Mouse (Mus musculus) large intestine, adult 2 months (tissue): ENCODE measurements around the gene Cmip. TPM values are rescaled to one million over a fixed set of nuclear protein-coding genes. Genes with fewer than 3 reads are reported as not detected.
A peak's percentile ranks its signal among the peaks of the same experiment; 100 is the strongest.

ENCODE experiments used
- DNase-seq: peaks from one replicate; pipeline ENCODE4 v3.0.0-alpha.2; 2012; ENCODE audit warnings: low read depth, low spot score
- WGBS: fragments of 180-500 bp; shearing (Covaris S2); methylation state at CpG from one replicate; pipeline ENCODE4 v1.1.7; 2018; 5-methylcytosine and 5-hydroxymethylcytosine counted together
- polyA plus RNA-seq: library from polyadenylated mRNA; depleted of rRNA; stranded (reverse); fragments of >200 nt; gene quantifications from 2 replicates; pipeline ENCODE4 v1.2.3, GENCODE M21; 2012; rRNA removed

The Cmip gene
- 54.0 and 82.1 TPM in 2 replicates for polyA plus RNA-seq

- WGBS: under 1% methylated on average over 65 of the region's 65 CpGs
- DNase-seq: no peak
Measured at GRCm38 (mm10) chr8:117257029-117257820, at the start of gene Cmip. Cmip (plus strand) TSS chr8:117257064.

DNA sequence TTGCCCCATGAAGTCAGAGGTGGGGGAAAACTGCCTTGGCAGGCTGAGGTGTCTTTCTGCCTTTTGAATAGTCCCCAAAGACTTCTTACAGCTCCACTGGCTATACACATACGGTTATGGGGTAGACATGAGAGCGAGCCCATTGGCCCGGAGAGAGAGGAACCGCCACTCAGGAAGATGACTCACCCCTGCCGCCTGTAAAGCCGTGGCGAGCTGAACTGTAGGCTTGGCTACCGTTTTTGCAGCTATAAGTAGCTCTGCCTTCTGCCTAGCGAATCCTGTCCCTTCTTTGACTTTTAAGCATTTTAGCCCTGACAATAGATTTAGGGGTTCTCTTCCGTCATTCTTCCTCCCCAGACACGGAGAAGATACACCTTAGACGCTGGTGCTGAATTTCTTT is 47.7 kb upstream of the Cmip start:
- DNase-seq: no peak
- WGBS: 78% methylated on average over 12 of the region's 12 CpGs

GRCm38 (mm10) chr8:117212100-117212499 is 44.8 kb upstream of the Cmip start:
- 82% methylated on average over 11 of the region's 11 CpGs for WGBS
- DNase-seq: no peak

DNA sequence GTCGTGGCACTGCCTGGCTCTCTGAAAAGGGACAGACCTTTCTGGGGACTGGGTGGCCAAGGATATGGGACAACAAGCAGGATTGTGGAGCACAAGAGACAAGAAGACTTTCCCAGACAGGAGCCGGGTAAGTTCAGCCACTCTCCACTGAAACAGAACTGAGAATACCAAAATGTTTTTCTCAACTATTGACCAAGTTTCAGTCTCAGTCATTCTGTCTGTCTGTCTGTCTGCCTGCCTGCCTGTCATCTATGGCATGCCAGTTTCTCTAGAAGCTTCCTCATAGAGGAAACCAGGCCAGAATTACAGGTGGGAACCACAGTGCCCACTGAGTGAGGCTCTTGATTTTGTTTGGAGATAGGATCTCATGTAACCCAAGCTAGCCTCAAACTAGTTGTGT is 39.1 kb upstream of the Cmip start:
- no peak for DNase-seq
- WGBS: 88% methylated on average over 2 of the region's 2 CpGs

- no peak for DNase-seq
- 39% methylated on average over 6 of the region's 6 CpGs for WGBS
Measured at GRCm38 (mm10) chr8:117222396-117222795, 34.5 kb upstream of the Cmip start.

DNA sequence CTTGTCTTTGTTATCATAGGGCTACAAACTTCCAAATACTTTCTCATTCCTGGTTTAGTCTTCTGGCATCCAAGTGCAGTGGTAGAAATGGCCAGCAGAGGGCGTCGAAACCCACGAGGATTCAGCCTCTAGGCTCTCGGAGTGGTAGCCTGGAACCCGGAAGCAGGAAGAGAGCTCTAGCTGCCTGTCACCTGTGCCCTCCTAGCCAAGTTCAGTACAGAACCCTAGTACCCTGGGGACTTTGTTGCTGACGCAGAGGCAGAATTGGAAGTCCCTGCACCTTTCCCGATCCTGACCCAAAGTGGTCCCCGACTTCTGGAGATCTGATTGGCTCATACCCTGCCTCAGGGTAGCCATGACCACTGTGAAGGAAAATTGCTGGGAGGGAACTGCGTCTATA is 32.2 kb upstream of the Cmip start:
- 6% methylated on average over 9 of the region's 9 CpGs for WGBS
- peak; percentile 75 for DNase-seq

GRCm38 (mm10) chr8:117226306-117226705 is 30.6 kb upstream of the Cmip start:
- WGBS: 84% methylated on average over 12 of the region's 12 CpGs
- no peak for DNase-seq

- no peak for DNase-seq
- 75% methylated on average over 2 of the region's 2 CpGs for WGBS
Measured at GRCm38 (mm10) chr8:117227339-117227738, 29.5 kb upstream of the Cmip start.

DNA sequence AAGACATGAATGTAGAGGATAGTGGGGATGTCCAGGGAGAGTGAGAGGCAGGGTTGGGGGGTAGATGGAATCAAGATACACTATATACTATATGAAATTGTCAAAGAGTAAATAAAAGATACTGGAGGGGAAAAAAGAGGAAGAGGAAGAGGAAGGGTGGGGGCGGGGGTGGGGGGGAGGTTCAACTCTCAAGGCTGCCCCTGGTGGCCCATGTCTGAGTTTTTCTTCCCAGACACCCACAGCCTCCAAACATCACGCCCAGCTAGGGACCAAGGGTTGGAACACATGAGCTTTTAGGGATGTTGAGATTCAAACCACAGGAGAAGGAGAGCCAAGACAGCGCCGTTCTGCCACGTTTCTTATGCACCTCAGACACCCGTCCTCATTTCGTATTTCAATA is 23.7 kb upstream of the Cmip start:
- no peak for DNase-seq
- WGBS: 87% methylated on average over 7 of the region's 7 CpGs

DNA sequence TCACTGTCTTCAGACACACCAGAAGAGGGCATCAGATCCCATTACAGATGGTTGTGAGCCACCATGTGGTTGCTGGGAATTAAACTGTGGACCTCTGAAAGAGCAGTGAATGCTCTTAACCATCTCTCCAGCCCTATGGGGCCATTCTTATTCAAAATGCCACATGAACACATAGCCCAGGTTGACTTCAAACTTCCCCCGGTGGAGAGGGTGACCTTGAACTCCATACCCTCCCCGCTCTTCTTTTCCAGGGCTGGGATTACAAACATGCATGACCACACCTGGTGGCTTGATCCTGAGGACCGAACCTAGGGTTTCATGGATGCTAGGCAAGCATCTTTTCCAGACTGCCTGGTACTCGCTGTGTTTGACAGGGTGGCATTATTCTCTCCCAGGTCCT is 20.3 kb upstream of the Cmip start:
- no peak for DNase-seq
- WGBS: 95% methylated on average over 4 of the region's 4 CpGs

GRCm38 (mm10) chr8:117240326-117240725 is 16.5 kb upstream of the Cmip start:
- WGBS: 71% methylated on average over 5 of the region's 5 CpGs
- DNase-seq: no peak

- no peak for DNase-seq
- 80% methylated on average over 5 of the region's 5 CpGs for WGBS
Measured at GRCm38 (mm10) chr8:117240841-117241494, 15.9 kb upstream of the Cmip start.

DNA sequence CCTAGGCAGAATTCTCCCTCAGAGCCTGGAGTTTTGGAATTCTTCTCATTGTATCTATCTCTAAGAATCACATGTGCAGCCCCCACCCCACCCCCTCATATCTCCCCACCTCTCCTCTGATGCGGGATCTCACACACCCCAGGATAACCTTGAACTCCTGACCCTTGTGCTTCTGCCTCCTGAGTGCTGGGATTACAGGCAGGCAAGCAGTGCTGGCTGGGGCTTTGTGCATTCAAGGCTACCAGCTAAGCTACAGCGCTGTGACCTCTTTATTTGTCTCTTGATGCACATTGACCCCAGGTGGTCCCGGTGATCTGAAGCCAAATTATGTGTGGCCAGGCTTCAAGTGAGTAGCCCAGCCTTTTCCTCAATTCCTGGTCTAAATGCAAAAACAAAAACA is 15.0 kb upstream of the Cmip start:
- WGBS: 42% methylated on average over 3 of the region's 3 CpGs
- DNase-seq: no peak

DNA sequence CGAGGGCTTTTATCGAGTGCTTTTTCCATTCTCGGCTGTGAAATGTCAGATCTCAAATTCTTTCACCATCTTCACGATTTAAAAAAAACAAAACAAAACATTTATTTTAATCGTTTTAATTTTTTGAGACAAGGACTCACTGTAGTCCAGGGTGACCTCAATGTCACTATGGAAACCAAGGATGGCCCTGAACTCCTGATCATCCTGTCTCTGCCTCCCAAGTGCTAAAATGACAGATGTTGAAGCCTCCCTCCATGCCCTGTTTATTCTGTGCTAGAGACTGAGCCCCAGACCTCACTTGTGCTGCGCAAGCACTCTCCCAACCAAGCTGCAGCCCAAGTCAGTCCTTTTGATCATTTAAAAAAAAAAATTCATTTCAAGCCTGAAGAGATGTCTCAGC is 14.6 kb upstream of the Cmip start:
- WGBS: 75% methylated on average over 6 of the region's 6 CpGs
- DNase-seq: no peak

- WGBS: 70% methylated on average over 6 of the region's 6 CpGs
- no peak for DNase-seq
Measured at GRCm38 (mm10) chr8:117244601-117245000, 12.3 kb upstream of the Cmip start.

GRCm38 (mm10) chr8:117248341-117248740 is 8.5 kb upstream of the Cmip start:
- WGBS: 71% methylated on average over 11 of the region's 11 CpGs
- DNase-seq: no peak

DNA sequence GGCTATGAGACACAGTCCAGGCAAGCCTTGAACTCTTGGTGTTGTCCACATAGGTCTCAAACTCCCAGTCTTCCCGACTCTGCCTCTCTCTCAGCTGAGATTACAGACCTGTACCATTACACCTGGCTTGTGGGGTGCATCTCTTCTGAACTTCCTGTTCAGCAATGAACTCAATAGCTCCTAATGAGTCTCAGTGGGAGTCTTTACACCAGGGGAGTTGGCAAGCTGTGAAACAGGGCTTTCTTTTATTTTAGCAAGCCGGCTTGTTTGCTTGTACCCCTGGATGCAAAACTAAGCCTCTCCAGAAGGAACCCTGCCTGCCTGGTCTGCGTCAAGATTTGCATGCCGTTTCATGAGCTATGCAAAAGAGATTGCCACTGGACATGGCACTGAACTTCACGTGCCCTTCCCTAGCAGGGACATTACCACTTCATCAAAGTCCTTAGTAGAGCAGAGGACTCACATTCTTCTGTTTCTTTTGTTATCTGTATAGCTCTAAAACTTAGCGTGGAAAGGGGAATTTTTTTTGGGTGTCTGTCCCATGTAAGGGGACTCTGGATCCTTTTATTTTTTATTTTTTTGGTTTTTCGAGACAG is 5.7 kb upstream of the Cmip start:
- no peak for DNase-seq
- 65% methylated on average over 7 of the region's 7 CpGs for WGBS

- 80% methylated on average over 8 of the region's 8 CpGs for WGBS
- DNase-seq: no peak
Measured at GRCm38 (mm10) chr8:117252650-117253049, 4.2 kb upstream of the Cmip start.

DNA sequence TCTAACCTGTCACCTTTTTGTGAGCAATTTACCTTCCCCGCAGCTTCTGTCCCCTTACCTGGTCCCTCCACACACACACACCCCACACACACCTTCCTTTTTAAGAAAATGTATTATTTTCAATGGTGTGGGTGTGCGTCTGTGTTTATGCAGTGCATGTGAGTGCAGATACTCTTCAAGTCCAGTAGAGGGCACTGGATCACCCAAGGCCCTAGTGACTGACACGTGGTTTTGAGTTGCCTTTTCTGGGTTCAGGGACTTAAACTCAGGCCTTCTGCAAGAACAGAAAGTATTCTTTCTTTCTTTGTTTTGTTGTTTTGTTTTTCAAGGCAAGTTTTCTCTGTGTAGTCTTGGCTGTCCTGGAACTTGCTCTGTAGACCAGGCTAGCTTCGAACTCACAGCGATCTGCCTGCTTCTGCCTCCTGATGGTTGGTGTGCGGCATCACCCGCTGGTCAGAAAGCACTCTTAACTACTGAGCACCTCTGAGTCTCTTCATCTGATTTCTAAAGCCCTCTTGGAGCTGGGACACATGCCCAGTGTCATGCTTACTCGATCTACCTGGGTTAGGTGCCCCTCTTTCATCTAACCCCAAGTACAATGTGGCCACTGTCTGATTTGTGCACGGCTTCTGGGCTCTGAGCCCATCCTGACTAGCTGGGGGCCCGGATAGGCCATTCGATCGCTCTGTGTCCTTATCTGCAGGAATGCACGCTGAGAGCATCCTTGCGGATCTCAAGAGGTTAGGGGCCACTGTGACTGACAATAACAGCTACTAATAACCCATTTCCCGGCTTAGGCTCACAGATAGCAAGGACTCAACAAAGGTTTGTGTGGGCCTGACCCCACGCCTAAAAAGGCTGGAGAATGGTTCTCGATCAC is 3.2 kb upstream of the Cmip start:
- 94% methylated on average over 17 of the region's 17 CpGs for WGBS
- no peak for DNase-seq

DNA sequence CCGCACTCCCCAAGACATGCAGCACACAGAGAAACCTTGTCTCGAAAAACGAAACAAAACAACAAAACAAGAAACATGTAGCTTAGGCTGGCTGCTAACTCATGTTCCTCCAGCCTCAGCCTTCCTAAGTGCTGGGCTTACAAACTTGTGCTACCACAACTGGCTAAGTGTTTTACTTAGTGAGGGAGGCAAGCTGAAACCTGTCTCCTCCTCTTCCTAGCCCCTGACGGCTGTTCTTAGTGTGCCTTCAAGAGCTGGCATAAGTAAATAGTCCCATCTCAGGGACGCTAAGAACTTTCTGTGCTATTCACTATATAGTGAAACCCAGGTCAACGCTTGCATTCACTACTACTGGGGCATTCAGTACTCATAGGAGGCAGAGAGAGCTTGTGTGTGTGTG is 2.4 kb upstream of the Cmip start:
- WGBS: 88% methylated on average over 6 of the region's 6 CpGs

More for the DNA sequence above, 2.4 kb upstream of the Cmip start:
- no peak for DNase-seq
